Mouse (Mus musculus): ENCODE results near the gene Tcp11. TPM values are rescaled to one million over a fixed set of nuclear protein-coding genes. Genes with fewer than 3 reads are reported as not detected.

Tcp11 gene
- polyA plus RNA-seq, 2 experiments from 2014 or later: 1.0 to 1.6 TPM

DNA sequence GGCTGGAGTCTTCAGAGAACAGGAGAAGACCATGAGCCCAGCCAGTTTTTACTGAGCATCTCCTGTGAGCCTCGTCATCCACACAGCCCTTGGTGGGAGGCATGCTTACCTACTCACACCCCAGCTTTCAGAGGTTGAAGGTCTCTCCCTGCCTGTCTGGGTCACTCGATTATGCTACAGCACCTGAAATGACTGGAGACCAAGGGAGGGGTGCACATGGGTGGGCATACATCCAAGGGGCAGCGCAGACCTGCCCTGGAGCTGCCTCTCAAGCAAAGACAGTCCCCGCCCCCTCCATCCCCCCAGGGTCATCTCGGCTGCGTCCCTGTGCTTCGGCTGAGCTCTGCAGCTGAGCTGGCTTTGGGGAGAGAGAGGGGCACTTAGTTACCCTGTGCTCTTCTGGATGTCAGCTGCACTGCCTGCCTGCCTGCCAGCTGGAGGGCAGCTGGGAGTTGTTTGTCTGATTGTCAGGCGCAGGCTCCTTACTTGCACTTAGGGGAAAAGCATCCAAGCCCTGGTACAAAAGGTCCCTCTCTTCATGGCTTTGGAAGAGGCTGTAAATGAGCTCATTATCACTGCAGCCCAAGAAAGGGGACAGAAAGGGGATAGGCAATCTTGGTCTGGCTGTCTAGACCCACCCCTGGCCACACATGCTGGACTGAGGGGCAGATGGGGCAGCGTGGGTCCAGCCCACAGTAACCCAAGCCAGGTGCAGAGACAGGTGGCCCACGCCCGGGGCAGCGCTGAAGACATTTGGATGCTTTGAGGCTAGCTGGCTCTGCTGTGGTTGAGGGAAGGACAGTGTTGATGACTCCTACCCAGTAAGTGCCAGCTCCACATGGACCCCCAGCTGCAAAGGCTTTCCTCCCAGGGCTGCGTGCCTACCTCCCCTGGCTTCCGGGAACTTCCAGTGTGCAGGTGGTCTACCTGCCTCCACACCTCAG is 43.4 kb downstream of the Tcp11 start:
- ATAC-seq: no peak

DNA sequence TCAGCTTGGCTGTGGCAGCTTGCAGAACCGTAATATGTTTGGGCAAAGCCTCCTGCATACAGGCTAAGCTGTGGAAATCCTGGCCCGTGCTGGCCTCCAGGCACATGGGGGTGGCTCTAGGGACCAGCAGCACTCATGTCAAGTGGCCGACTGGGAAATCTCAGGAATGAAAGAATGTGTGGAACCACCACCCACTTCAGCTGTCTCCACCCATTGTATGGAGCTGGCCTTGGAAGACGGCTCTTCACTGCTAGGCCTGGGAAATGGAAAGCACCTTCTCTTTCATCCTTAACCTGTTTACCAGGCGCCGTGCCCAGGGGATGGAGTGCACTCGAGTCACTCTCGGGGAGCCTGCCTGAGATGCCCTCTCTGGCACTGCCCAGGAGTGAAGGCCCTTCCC is 45.5 kb downstream of the Tcp11 start:
- ATAC-seq: no peak

DNA sequence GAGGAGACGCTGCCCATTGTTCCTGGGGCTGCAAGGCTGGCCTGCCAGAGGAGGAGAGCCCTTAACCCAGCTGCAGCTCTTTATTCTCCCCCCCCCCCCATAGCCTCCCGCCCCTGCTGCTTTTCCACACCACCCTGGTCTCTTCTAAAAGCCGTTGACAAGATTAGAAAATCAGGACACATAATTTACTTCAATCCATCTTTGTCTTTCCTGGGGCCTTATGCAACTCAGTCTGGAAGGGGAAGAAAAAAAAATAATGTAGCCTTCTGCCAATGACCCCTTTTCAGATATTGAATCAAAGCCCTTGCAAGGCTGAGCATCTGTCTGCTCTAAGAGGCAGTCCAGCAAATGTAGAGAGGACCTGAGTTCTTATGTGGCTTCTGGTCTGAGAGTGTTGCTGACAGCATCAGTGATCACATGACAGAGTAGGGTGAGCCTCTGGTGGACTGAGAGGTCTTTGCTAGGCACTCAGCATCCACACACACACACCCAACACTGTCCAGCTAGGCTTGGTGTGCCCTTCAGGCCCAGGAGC is 47.3 kb downstream of the Tcp11 start:
- ATAC-seq: no peak

DNA sequence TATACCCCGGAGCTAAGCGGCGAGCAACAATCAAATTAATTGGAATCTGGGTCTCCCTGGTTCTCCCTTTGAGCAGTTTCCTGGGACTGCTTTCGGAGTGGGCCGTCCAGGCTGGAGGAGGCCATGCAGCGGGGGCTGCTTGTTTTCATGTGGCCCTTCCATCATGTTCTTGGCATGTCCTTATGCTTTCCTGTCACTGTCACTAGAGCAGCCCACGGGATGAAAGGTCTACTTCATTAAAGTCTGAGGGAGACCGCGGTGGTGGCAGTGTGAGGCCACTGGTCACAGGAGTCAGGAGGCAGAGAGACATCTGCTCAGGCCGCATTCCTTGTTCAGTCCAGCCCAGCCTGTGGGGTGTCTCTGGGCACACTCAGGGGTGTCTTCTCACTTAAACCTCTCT is 48.2 kb downstream of the Tcp11 start:
- no peak for ATAC-seq

DNA sequence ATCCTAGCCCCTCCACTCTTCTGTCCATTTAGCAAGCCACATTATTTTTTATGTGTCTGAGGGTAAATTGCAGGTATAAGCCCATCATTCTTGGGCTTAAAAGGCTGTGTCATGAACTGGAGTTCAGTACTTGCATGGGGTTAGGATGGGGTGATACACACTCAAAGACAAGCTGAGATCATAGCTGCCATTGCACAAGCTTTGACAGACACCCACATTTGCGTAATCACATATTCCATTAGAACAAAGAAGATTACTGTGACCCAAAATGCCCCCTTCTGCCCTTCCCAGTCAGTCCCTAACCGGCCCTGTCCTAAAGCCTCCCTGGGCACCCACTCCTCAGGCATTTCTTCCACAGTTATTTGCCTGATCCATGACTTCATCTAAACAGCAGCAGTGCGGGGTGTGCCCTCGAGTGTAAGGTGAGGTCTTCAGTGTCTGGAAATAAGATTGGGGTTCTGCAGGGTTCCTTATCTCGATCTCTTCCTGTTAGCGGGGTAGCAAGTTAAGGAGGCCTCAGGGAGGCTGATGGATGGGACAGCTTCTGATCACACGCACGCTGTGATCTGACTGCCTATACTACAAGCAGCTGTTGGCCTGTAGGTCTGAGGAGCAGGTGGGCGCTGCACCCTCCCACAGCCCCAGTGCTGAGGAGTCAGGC is 49.0 kb downstream of the Tcp11 start:
- ATAC-seq: no peak

DNA sequence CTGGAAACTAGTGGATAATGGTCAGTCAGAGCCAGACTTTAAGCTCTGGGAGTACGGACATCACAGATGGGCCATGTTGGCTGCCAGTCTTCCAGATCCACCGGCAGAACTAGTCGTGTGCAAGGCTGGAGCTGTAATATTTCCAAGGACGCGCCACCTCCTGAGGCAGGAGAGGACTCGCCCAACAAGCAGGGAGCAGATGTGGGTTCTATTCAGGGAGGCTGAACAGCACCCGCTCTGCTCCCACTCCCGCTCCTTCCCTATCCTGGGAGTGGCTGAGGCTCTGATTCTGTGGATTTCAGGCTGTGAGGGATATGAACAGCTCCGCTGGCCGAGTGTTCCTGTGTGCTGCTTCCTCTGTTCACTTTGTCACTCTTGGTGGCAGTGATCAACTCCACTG is 50.0 kb downstream of the Tcp11 start:
- ATAC-seq: no peak

DNA sequence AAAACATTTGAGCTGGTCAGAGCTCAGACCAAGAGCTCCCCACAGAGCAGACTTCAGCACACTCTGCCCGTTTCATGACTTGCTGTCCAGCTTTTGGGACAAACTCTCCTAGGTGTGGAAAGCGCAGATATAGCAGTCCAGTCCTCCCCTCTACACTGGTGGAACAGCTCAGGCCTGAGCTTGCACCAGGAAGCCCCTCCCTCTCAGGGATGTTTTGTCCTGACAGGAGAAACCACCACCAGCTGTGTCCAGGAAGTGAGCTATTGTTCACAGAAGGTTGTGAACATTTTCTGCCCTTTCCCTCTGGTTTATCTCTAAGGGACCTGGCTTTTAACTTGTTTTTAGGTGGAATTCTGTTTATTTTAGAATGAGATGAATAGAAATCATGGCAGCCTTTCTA is 51.1 kb downstream of the Tcp11 start:
- no peak for ATAC-seq

DNA sequence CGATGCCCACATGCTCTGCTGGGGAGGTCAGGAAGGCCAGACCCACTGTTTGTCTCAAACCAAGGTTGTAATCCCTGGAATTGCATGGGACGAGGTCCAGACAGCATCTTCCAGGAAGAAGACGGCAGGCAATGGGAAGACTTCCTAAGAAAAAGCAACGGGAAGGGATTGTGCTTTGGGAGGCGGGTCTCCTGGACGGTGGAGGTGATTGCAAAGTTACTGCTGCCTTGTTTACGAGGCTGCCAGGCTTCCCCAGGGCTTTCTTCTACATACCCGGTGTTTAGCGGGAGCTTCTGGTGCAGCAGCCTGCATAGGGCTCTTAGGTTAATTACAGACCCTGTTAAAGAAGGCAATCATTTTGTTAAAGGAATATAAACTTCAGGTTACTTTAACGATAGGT is 52.2 kb downstream of the Tcp11 start:
- ATAC-seq: no peak

DNA sequence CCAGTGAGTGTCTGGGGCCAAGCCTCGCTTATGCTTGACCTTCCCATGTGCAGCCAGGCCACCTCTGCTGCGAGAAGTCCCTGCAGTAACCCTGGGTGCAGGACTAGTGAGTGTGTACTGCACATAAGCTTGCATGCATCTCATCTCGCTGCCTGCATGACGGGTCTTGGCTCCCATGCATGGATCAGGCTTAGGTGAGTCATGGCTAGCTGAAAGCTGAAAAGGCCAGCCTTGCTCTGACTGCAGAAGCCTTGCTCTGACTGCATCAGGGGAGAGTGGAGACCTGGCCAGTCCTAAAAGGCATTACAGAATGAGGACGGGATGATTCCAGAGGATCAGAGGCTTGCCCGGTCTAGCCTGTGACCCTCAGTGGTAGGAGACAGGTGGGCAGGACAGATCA is 53.2 kb downstream of the Tcp11 start:
- no peak for ATAC-seq

DNA sequence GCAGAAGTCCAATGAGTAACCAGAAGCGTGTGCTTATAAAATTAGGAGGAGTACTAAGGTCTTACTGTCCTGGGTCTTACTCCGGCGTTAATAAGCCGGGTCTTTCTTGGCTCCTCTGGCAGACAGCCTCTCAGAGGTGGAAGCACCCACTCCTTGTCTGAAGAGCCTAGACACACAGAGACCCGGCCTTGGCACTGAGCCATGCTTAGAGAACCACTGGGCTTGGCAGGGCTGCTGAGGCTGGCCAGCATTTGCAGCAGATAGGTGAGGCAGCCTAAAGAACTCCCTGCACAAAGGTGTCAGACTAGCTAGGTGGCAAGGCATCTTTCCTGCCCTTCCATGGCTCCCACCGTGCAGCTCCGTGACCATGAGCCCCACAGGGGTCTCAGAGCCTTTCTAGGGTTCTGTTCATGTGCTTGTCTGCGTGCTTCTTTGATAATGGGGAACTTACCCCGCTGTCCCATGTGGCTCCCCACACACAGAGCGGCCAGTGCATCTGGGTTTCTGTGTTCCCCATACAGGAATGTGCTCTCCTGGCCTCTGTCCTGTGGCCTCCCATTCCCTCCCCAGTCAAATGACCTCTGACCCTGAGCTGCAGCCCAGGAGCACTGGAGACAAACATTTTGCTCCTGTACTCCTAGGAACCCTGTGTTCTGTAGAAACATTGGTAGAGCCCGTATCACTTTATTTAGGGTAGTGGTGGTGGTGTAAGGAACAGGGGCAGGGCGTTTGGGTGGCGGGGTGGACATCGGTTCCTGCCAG is 54.1 kb downstream of the Tcp11 start:
- no peak for ATAC-seq

DNA sequence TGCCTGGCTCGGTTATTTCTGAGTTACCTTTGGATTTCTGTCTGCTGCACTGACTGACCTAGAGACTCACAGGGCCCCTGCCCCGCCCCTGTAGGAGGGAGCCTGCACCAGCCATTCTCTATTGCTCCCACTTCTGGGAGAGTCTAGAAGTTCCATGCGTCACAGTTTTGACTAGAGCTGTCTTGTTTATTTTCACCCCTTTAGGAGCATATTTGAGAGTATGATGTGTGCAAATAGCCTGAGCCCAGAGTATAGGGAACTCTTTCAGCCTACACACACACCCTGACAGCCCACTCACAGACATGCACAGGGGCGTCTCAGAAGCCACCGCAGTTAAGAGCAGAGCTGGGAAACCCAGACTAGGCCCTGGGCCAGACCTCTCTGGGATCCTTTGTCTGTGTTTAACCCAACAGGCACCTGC is 54.9 kb downstream of the Tcp11 start:
- no peak for ATAC-seq

DNA sequence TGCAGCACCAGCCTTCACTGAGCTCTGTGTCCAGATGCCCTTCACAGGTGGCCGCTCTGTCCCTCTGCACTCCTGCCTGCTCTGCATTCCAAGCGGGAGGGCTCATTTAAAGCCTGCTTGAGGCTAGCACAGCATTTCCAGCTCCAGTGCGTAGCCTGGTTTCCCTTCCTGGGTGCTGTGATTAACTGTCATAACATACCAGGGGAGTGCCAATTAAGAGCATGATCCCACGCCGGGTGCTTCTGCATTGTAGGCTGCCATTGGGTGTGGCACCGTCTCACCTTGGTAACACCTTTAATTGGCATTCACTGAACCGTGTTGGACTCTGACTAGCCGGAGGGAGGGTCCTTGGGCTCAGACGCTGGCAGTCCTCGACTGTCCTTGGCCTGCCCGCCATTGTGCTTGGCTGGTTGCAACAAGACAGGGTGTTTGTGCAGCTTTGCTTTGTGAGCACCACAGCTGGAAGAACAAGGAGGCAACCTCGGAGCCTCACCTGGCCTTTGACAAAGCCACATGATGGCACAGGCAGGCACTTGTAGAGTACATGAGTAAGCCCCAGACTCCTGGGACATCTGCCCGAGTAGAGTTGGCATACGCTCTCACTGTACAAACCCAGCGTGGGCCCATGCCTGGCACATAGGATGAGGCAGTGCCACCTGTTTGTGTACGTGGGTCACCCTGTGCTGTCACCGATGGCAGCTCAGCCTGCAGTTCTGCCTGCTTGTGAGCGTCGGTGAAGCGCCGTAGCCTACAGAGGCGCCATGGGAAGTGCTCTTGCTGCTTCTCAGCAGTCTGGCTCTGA is 57.4 kb downstream of the Tcp11 start:
- no peak for ATAC-seq

DNA sequence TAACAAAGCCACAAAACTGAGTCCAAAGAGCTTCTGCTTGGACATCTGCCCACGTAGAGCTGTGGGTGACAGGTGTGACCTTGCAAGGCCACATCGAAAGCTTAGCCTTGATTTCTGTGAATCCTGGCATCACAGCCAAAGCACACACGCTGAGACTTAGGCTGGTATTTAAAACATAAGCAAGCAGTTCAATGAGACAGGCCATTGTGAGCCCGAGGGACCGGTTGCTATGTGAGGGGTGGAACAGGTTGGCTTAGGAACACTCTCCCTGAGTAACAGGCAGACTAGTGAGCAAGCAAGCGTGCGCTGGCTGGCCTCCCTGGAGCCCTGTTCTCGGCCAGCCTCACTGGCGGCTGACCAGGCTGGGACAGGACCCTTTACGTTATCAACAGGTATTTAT is 58.5 kb downstream of the Tcp11 start:
- no peak for ATAC-seq

DNA sequence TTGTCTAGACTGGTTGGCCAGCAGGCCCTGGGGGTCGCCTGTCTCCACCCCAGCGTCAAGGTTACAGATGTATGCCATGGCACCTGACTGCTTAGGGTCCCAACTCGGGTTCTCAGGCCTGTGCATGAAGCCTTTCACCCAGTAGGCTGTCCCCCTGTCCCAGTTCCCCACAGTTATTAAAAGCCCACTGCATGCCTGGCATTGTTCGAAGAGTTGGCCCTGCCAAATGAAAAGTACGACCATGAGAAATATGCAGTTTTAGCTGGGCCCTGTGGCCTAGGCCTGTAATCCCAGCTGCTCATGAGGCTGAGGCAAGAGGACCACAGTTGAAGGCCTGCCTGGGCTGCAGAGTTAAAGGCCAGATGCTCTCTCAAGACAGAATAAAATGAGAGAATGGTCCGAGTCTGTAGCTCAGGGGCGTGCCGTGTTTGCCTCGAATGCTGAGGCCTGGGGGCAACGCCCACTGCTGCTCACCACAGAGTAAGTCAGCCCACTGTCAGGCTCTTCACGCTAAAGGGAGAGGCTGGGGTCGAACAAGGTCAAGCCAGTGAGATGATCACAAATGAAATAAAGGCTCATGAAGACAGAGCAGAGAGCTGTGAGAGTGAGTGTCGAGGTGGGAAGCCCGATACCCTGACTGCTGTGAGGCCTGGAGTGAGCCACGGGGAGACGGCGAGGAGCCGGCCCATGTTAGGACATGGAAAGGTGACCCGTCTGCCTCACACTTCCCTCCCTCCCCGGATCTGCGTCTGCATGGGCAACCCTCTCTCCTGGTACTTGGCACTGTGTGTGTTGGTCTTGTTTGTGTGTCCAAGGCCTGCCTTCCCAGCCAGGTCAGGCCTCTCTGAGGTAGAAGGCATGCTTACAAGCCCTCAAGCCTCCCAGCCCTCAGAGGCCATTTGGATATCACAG is 60.4 kb downstream of the Tcp11 start:
- no peak for ATAC-seq

DNA sequence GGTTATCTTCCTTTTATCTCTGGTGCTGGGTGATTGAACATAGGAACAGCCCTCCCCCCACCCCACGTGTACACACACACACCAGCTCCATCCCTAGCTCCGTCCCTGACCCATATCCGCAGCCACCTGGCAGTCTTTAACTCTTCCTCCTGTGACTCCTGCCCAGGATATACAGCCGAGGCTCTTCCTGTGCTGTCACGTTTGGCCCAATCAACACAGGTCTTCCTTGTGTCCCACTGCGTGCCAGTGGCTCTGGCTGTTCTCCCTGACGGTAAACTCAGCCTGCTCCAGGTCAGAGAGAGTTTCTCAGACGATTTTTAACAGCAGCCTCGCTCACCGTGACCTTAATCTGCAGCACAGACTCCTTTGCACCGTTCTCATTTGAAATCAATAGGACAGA is 61.7 kb downstream of the Tcp11 start:
- no peak for ATAC-seq

DNA sequence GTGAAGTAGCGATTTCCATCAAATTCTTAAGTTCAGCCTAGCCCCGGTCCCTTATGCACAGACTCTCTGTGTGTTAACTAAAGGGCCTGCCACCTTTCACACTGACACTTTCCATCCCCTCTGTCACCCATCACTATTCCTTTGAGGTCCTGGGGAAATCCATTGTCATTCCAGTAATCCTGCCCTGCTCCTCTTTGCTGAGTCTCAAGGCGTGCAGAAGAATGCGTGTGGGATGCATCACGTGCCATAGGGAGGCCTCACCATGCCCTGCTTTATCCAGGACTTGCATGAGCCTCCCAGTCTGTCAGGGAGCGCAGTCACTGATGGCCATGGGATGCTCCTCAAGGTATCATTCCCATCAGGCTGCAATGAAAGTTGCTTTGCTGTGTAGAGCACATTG is 62.1 kb downstream of the Tcp11 start:
- ATAC-seq: no peak

Other genes starting within 250 kb of the Tcp11 start
- gene Snrpc, start 242.5 kb downstream of the Tcp11 start, polyA plus RNA-seq (2017; shearing (Covaris generic)): 100 to 1,000 TPM; 108 to 126 TPM
- 1 to 10 TPM in 1 of 2 experiments, under 1 TPM in 1; 0.93 to 1.4 TPM for gene Uhrf1bp1, start 224.2 kb downstream of the Tcp11 start, polyA plus RNA-seq (2017; shearing (Covaris generic))
- gene Anks1, start 171.3 kb downstream of the Tcp11 start, polyA plus RNA-seq (2017; shearing (Covaris generic)): 1 to 10 TPM; 2.5 to 3.7 TPM
- gene Taf11, start 170.8 kb downstream of the Tcp11 start, polyA plus RNA-seq (2017; shearing (Covaris generic)): 10 to 100 TPM; 32.9 to 39.6 TPM
- gene Scube3, start 61.5 kb upstream of the Tcp11 start, polyA plus RNA-seq (2017; shearing (Covaris generic)): not detected
- 1 to 10 TPM; 4.2 to 5.1 TPM for gene Zfp523, start 96.5 kb upstream of the Tcp11 start, polyA plus RNA-seq (2017; shearing (Covaris generic))
- 10 to 100 TPM; 36.2 to 43.1 TPM for gene Def6, start 127.1 kb upstream of the Tcp11 start, polyA plus RNA-seq (2017; shearing (Covaris generic))
- 1 to 10 TPM; 1.7 to 1.9 TPM for gene Ppard, start 152.1 kb upstream of the Tcp11 start, polyA plus RNA-seq (2017; shearing (Covaris generic))
- gene Fance, start 232.9 kb upstream of the Tcp11 start, polyA plus RNA-seq (2017; shearing (Covaris generic)): 1 to 10 TPM; 3.4 to 6.4 TPM
- gene Rpl10a, start 247.8 kb upstream of the Tcp11 start, polyA plus RNA-seq (2017; shearing (Covaris generic)): 1,000 to 10,000 TPM in 1 of 2 experiments, 100 to 1,000 TPM in 1; 852 to 1,030 TPM

Measured in activated CD4-positive, CD25-positive, alpha-beta regulatory T cell, adult 4 months (primary cell).